Mouse (Mus musculus) E14TG2a.4 (cell line): ENCODE results near the gene Hdhd5.

ENCODE experiments used
- H3K27me3 ChIP-seq: 2 replicates; pipeline ENCODE4 v1.6.1; 2014; ENCODE audit warnings: low read length, control low read depth; ENCODE audit not compliant: insufficient read depth
- H3K36me3 ChIP-seq: 2 replicates; pipeline ENCODE4 v1.6.1; 2014; ENCODE audit warnings: low read length, control low read depth; ENCODE audit not compliant: insufficient read depth
- H3K4me1 ChIP-seq: replicated peaks from 2 replicates; pipeline ENCODE4 v1.6.1; 2014; ENCODE audit warnings: low read depth, low read length, control low read depth
- H3K4me3 ChIP-seq: replicated peaks from 2 replicates; pipeline ENCODE4 v1.5.1; 2014; ENCODE audit warnings: mild to moderate bottlenecking, low read length
- H3K9me3 ChIP-seq: 2 replicates; pipeline ENCODE4 v1.6.1; 2014; ENCODE audit warnings: low read length, control low read depth
- CTCF ChIP-seq: conservative IDR thresholded peaks from 2 replicates; pipeline ENCODE4 v1.5.1; 2014; ENCODE audit warnings: low read length
- NANOG ChIP-seq: IDR thresholded peaks from 2 replicates; pipeline ENCODE4 v1.6.1; 2014; ENCODE audit warnings: borderline replicate concordance, low read length, mixed read lengths
- POU5F1 ChIP-seq: IDR thresholded peaks from 2 replicates; pipeline ENCODE4 v1.6.1; 2014; ENCODE audit warnings: low read length, borderline replicate concordance

Hdhd5 gene

DNA sequence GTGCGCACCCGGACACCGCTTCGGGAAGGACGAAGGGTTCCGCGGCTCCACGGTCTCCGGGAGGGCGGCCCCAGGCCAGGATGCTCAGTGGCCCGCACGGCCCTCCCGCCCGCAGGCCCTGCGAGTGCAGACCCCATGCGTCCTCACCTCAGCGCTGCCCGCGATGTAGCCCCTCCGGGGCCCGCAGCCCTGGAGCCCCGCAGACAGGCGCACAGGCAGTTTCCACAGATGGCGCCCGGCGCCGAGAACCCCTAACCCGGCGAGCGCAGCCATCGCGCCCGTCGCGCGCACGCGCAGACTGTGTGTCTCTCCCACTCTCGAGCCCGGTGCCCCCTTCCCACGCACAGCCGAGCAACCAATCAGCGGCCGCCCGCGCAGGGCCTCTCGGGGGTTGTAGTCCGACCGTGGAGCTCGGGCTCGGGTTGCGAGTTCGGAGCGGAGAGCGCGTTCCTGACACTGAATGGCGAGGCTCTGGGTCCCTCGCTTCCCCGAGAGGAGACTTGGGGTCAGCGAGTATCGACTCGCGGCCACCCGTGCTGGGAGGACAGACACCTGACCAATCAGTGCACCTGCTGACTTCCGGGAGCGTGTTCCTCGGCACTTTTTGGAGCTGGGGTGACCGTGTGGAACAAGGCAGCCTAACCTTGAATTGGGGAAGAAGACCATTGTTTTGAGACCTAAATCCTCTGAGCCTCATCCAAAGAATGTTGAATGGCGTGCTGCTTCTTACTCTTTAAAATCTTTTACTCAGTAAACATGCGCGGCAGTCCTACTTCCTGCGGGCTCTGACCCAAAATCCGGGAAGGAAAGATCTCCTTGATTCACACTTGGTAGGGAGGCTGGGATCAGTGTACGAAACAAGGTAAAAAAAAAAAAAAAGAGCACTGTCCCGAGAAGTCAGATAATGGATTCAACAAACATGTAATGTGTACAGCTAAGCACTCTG, at the start of gene Hdhd5:
Gene Hdhd5, minus strand, starts transcription at position 300 of the 946 bp plus-strand sequence.
- Histone ChIP-seq H3K9me3 (no peaks in the 10 kb centered on the region), H3K4me3 (peak within 1 kb of the TSS; percentile 96), H3K4me1 (peaks cover 35% of the 10 kb centered on the region), H3K36me3 (peaks cover 6% of the 10 kb centered on the region), H3K27me3 (peaks cover 2% of the 10 kb centered on the region; the same call in 1 of the 2 replicates)
- TF ChIP-seq POU5F1 (no peak), CTCF (no peak), NANOG (no peak)

DNA sequence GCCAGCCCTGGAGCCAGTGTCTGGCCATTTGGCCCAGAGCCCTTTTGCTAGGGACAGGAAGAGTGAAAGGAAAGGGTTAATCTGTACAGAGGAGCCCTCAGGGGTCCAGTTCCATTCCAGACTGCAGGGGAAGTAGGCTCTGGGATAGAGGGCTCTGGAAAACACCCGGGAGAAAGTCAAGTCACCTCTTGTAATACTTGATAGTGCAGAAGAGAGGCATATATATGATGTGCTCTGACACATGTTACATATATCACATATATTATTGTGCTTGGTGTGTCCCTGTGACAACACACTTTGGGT, 49.5 kb upstream of the Hdhd5 start:
- no peaks in the 10 kb centered on the region for H3K9me3 ChIP-seq
- TF ChIP-seq CTCF = no peak
- TF ChIP-seq NANOG = no peak
- H3K27me3 ChIP-seq = peaks cover 39% of the 10 kb centered on the region
- peak overlapping the region; percentile 78 for H3K4me3 ChIP-seq
- no peaks in the 10 kb centered on the region for H3K36me3 ChIP-seq
- peaks cover 31% of the 10 kb centered on the region for H3K4me1 ChIP-seq

DNA sequence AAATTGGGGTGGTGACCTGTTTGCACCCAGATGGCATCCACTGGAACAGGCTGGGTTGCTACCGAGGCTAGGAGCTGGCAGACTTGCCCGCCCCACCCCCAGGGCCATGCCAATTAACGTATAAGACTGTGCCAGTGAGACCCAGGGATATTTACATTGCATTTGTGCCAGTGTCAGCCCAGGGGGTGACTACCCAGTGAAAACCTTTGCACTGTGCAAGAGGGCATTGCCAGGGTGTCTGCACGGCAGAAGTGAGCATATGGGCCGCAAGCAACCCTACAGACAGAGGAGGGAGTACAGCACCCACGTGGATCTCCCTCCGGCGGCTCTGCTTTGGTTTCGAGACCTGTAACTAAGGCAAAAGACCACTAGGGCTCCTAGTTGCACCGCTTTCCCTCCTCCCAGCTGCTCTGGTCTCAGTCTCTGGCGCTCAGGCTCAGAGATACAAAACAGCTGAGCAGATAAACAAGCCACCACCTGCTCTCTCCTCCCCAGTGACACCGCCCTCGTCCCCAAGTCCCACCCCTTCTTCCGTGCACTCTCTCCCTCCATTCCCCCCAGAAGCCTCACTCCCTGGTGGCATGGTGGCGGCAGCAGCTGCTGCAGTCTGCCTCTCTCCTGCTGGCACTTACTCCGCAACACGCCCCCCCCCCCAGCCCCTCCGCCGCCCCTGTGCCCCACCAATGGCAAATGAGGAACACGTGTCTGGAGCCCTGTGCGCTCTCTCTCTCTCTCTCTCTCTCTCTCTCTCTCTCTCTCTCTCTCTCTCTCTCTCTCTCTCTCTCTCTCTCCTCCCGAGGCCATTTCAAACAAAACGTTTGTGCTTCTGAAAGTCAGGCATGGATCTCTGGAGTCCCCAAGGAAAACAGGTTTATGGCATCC, 49.0 kb upstream of the Hdhd5 start:
- peak overlapping the region; percentile 78 for H3K4me3 ChIP-seq
- H3K36me3 ChIP-seq = no peaks in the 10 kb centered on the region
- peaks cover 31% of the 10 kb centered on the region for H3K4me1 ChIP-seq
- TF ChIP-seq POU5F1 (no peak), CTCF (no peak; the same call in 1 of the 2 replicates), NANOG (no peak)
- peaks cover 39% of the 10 kb centered on the region for H3K27me3 ChIP-seq
- H3K9me3 ChIP-seq = no peaks in the 10 kb centered on the region

DNA sequence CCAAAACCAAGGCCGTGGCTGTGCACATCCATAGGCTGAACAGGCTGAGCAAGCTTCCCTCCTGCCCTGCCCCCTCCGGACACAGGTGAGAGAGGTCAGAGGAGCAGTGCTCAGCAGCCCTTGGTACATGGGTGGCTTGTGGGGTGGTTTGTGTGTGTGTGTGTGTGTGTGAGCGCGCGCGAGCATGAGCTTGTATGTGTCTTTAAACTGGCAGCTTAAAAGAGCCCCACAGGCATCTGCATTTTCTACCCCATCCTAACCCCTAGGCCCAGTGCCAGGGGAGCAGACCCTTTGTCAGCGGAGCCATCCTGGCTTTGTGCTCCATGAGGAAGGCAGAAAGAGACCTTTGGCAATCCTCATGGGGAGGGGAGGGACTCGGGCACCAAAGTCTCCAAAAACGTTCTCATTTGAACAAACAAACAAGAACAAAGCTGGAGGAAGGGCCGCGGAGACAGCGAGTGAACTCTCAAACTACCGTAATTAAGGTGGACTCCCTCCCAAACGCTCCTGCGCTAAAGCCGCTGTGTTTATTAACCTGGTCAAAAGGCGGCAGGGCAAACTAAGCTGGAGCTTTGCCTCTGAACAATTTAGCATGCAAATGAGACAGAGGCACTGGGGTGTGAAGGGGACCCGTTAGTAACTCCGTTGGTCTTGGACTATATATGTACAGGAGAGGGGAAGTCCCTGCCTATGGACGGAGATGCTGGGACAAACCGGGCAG, 48.2 kb upstream of the Hdhd5 start:
- H3K9me3 ChIP-seq = no peaks in the 10 kb centered on the region
- no peak for TF ChIP-seq CTCF
- TF ChIP-seq POU5F1 = no peak
- no peak for TF ChIP-seq NANOG
- H3K4me1 ChIP-seq = peaks cover 31% of the 10 kb centered on the region
- peak overlapping the region; percentile 78 for H3K4me3 ChIP-seq
- no peaks in the 10 kb centered on the region for H3K36me3 ChIP-seq
- peaks cover 43% of the 10 kb centered on the region for H3K27me3 ChIP-seq

DNA sequence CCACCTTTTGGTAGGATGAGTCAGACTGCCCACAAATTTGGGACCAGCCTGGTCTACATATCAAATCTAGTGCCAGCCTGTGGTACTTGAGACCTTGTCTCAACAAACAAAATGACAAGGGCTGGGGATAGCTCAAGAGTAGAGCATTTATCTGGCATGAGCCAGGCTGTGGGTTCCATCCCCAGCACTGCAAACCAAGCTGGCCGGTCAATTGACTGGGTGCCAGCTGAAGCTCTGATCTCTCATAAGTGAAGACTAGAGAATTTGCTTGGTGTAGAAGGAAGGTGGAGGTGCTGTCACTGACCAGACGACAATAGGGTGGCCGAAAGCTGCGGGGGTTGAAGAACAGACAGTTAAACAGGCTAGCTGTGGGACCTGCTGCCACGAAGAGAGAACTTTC, 47.4 kb upstream of the Hdhd5 start:
- Histone ChIP-seq H3K9me3 (no peaks in the 10 kb centered on the region), H3K27me3 (peaks cover 48% of the 10 kb centered on the region), H3K4me3 (no peak overlapping the region), H3K36me3 (no peaks in the 10 kb centered on the region), H3K4me1 (peaks cover 31% of the 10 kb centered on the region)
- no peak for TF ChIP-seq POU5F1
- TF ChIP-seq NANOG = no peak
- TF ChIP-seq CTCF = no peak

DNA sequence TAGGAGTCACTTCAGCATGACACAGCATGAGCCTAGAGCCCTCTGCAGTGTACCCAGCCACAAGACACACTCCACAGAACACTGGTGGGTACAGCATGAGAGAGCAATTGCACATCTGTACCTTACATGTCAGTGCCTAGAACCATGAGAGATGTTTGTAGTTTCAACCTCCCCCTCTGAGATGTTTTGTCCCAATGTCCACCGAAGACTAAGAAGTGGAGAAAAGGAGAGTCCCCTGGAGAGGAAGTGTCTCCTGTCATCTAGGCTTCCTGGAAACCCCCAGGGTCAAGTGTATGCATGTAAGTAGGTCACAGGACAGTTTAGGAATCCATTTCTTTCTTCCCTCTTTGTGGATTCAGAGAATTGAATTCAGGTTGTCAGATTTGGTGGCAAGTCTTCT, 41.3 kb upstream of the Hdhd5 start:
- no peaks in the 10 kb centered on the region for H3K9me3 ChIP-seq
- no peak for TF ChIP-seq NANOG
- TF ChIP-seq POU5F1 = no peak
- TF ChIP-seq CTCF = no peak
- 0 out of 2 replicates have a peak, but pooled peaks cover 2% of the 10 kb centered on the region for H3K4me1 ChIP-seq
- H3K27me3 ChIP-seq = peaks cover 32% of the 10 kb centered on the region
- no peaks in the 10 kb centered on the region for H3K36me3 ChIP-seq
- no peak overlapping the region for H3K4me3 ChIP-seq

DNA sequence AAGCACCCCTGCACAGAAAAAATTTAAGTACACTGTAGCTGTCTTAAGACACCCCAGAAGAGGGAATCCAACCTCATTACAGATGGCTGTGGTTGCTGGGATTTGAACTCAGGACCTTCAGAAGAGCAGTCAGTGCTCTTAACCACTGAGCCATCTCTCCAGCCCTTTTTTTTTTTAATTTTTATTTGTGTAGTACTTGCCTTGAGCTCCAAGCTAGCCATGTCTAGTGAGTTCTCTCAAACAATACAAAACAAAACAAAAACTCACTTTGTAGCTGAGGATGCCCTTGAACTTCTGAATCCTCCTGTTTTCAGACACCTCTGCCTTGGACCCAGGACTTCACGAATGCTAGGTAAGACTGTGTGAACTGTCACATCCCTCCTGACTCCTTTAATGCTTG, 37.1 kb upstream of the Hdhd5 start:
- TF ChIP-seq NANOG (no peak), CTCF (no peak), POU5F1 (no peak)
- Histone ChIP-seq H3K27me3 (peaks cover 9% of the 10 kb centered on the region; the same call in 1 of the 2 replicates), H3K4me3 (no peak overlapping the region), H3K36me3 (no peaks in the 10 kb centered on the region), H3K9me3 (no peaks in the 10 kb centered on the region), H3K4me1 (no peaks in the 10 kb centered on the region)
